Mouse (Mus musculus): Measurements from ENCODE around the gene Nsun4. TPM values are rescaled to one million over a fixed set of nuclear protein-coding genes. Genes with fewer than 3 reads are reported as not detected.

Nsun4 gene
- total and polyA plus RNA-seq, 3 experiments: 11.8 to 14.9 TPM; not detected in 1

DNA sequence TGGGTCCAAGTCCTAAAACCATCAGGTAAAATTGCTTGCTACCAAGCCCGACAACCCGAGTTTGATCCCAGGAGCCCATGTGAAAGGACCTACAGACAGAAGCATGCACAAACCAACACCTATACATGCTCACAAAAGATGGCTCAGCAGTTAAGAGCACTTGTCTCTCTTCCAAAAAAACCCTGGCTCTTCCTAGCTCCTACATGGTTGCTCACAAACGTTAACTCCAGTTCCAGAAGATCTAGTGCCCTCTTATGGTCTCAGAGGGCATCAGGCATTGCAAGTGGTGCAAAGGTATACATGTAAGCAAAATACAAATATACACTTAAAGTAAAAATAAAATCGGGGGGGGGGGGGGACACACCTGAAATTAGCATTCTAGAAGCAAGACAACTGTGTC lies 19.5 kb upstream of the Nsun4 start:
- Histone ChIP-seq H3K9ac (ENCODE audit: control insufficient read depth, low read depth, low read length, poor library complexity, severe bottlenecking) (peak overlapping the region; percentile 21), H3K27ac (ENCODE audit: control insufficient read depth, low read depth, low read length) (no peak overlapping the region), H3K79me2 (ENCODE audit: control insufficient read depth, insufficient read depth, low read length, poor library complexity) (peaks cover 64% of the 10 kb centered on the region), H3K36me3 (ENCODE audit: control insufficient read depth in 1 of 2, insufficient read depth in 2 of 2, low read length in 2 of 2) (peaks cover 17 to 30% of the 10 kb centered on the region in 2 experiments), H3K4me1 (ENCODE audit: control insufficient read depth in 1 of 2, insufficient read depth in 2 of 2, low read length in 2 of 2) (peaks cover 15 to 22% of the 10 kb centered on the region in 2 experiments), H3K4me3 (ENCODE audit: control insufficient read depth in 1 of 2, insufficient read depth in 1 of 2, low read depth in 2 of 2, low read length in 2 of 2) (peak overlapping the region; percentile 27 to 79; a peak in 3 of 4 replicates), H3K27me3 (ENCODE audit: control insufficient read depth in 1 of 2, insufficient read depth in 2 of 2, low read length in 2 of 2) (no peaks in the 10 kb centered on the region), H3K9me3 (replicated peaks; ENCODE audit: insufficient read depth, low read length) (no peaks in the 10 kb centered on the region)
- TF ChIP-seq CTCF (IDR thresholded peaks at IDR 0.05 in 2 of 3, conservative IDR thresholded peaks at IDR 0.05 in 1 of 3; ENCODE audit: control insufficient read depth in 1 of 3, insufficient read depth in 1 of 3, low read depth in 2 of 3, low read length in 3 of 3, poor library complexity in 1 of 3, severe bottlenecking in 1 of 3) (peak; percentile 10 to 64 (median 38); a peak in 5 of 6 replicates), RAD21 (IDR thresholded peaks at IDR 0.05; ENCODE audit: low read depth, low read length) (peak; percentile 25), SIN3A (IDR thresholded peaks at IDR 0.05; ENCODE audit: low read length) (0 out of 2 replicates have a peak, but pooled peaks have one; percentile 13), NRF1 (IDR thresholded peaks at IDR 0.05; ENCODE audit: insufficient read depth, low read depth, low read length, poor library complexity, severe bottlenecking) (no peak), SMC3 (IDR thresholded peaks at IDR 0.05; ENCODE audit: low read depth, low read length) (peak; percentile 42), MAFK (IDR thresholded peaks at IDR 0.05; ENCODE audit: borderline replicate concordance, low read depth, low read length) (no peak)
- peak; percentile 70 for DNase-seq (ENCODE audit: low read depth, low spot score)

- Histone ChIP-seq H3K4me3 (ENCODE audit: control insufficient read depth in 1 of 2, insufficient read depth in 1 of 2, low read depth in 2 of 2, low read length in 2 of 2) (no peak overlapping the region), H3K27me3 (ENCODE audit: control insufficient read depth in 1 of 2, insufficient read depth in 2 of 2, low read length in 2 of 2) (no peaks in the 10 kb centered on the region), H3K36me3 (ENCODE audit: control insufficient read depth in 1 of 2, insufficient read depth in 2 of 2, low read length in 2 of 2) (peaks cover 30 to 31% of the 10 kb centered on the region in 2 experiments), H3K4me1 (ENCODE audit: control insufficient read depth in 1 of 2, insufficient read depth in 2 of 2, low read length in 2 of 2) (peaks cover 8 to 16% of the 10 kb centered on the region in 2 experiments), H3K79me2 (ENCODE audit: control insufficient read depth, insufficient read depth, low read length, poor library complexity) (peaks cover 38% of the 10 kb centered on the region), H3K27ac (ENCODE audit: control insufficient read depth, low read depth, low read length) (no peak overlapping the region), H3K9me3 (replicated peaks; ENCODE audit: insufficient read depth, low read length) (no peaks in the 10 kb centered on the region), H3K9ac (ENCODE audit: control insufficient read depth, low read depth, low read length, poor library complexity, severe bottlenecking) (0 out of 2 replicates have a peak overlapping the region, but pooled peaks have one; percentile 9)
- TF ChIP-seq TAL1 (IDR thresholded peaks at IDR 0.05; ENCODE audit: low read length) (no peak), RCOR1 (IDR thresholded peaks at IDR 0.05; ENCODE audit: low read depth, low read length) (no peak), SIN3A (IDR thresholded peaks at IDR 0.05; ENCODE audit: low read length) (0 out of 2 replicates have a peak, but pooled peaks have one; percentile 36), ELF1 (IDR thresholded peaks at IDR 0.05; ENCODE audit: low read depth, low read length) (peak; percentile 72), USF1 (IDR thresholded peaks at IDR 0.05; ENCODE audit: low read depth, low read length) (no peak), POLR2AphosphoS5 (IDR thresholded peaks at IDR 0.05; ENCODE audit: borderline replicate concordance, low read depth, low read length) (no peak), UBTF (IDR thresholded peaks at IDR 0.05; ENCODE audit: borderline replicate concordance, insufficient read depth, low read depth, low read length) (no peak), MEF2A (IDR thresholded peaks at IDR 0.05; ENCODE audit: extremely low read depth, insufficient replicate concordance, low read depth, low read length, poor library complexity, severe bottlenecking) (no peak), KAT2A (conservative IDR thresholded peaks at IDR 0.05; ENCODE audit: low read depth, low read length) (no peak), CHD1 (IDR thresholded peaks at IDR 0.05; ENCODE audit: low read depth, low read length) (no peak)
- DNase-seq (ENCODE audit: low read depth, low spot score): peak; percentile 77
Observed at GRCm38 (mm10) chr4:116070116-116070515, 16.4 kb upstream of the Nsun4 start.

Measured in MEL (cell line).